ENCODE assay signal across 8 mouse cellular contexts in genomic region chrX:135112109-135112508, GRCm38 (mm10).
DNase-seq lines count a peak whose midpoint lies in the region; TF ChIP-seq lines count a peak whose summit lies in the region.
"Not testable (repeated sequence)": the region's sequence is repeated elsewhere in the genome, so short reads cannot be mapped to it uniquely, and the experiment has no call there.

No protein-coding gene starts in this region.

- peak; percentile 4 for DNase-seq in cerebellum, adult 11-12 months
- DNase-seq in frontal cortex, adult 2 months (ENCODE audit: extremely low spot score in 1 of 2, low spot score in 1 of 2): peak; percentile 7 to 39
- peak; percentile 19 for DNase-seq in heart, postnatal 4 days
- peak; percentile 16 for DNase-seq in kidney, postnatal 14 days
- DNase-seq in left cerebral cortex, adult 2 months (ENCODE audit: extremely low spot score in 1 of 2, low spot score in 2 of 2): peak in 1 of 2 experiments; percentile 26
- DNase-seq in lung, postnatal 36 days: peak; percentile 31
- DNase-seq in right cerebral cortex, postnatal 25 days: peak; percentile 31
- peak; percentile 39 for DNase-seq in thymus, postnatal 4 days

- TF ChIP-seq CTCF in left cerebral cortex, adult 2 months (IDR thresholded peaks at IDR 0.05): peak; percentile 33

- H3K4me3 ChIP-seq in left cerebral cortex, adult 2 months: not testable (repeated sequence)

- intact Hi-C loops in left cerebral cortex, adult 2 months (cut with DNase I): not testable (repeated sequence)

- H3K27ac ChIP-seq in left cerebral cortex, adult 2 months: not testable (repeated sequence)
